In genomic region chr2:11427596-11427995, GRCm38 (mm10) we compare ENCODE assay signal across 23 mouse cellular contexts.
DNase-seq lines count a peak whose midpoint lies in the region; ATAC-seq and TF ChIP-seq lines count a peak whose summit lies in the region.
"Had no signal": no experiment of that assay in that cellular context is flagged by ENCODE, and none has a peak within 500 bp of the region (broad histone marks: within the 10 kb centered on the region; RNA-seq: fewer than 3 reads in every experiment).

No protein-coding gene starts in this region.

- TF ChIP-seq POLR2A in small intestine, adult 2 months (IDR thresholded peaks at IDR 0.05; ENCODE audit: low read depth, low read length) = no peak
- TF ChIP-seq POLR2A in lung, adult 2 months (IDR thresholded peaks at IDR 0.05; ENCODE audit: borderline replicate concordance, extremely low read depth, low read depth, low read length) = no peak

- H3K4me3 ChIP-seq in heart, embryonic 12.5 days = no peak overlapping the region
- no peak overlapping the region for H3K4me3 ChIP-seq in small intestine, adult 2 months (ENCODE audit: low read depth, low read length)
- H3K4me3 ChIP-seq in lung, adult 2 months (replicated peaks; ENCODE audit: extremely low read depth, low read depth, low read length) = no peak overlapping the region

- peaks cover 29% of the 10 kb centered on the region for H3K4me1 ChIP-seq in heart, embryonic 12.5 days (replicated peaks)
- peaks cover 11% of the 10 kb centered on the region for H3K4me1 ChIP-seq in small intestine, adult 2 months (ENCODE audit: control insufficient read depth, insufficient read depth, insufficient read length, low read length)
- peaks cover 7% of the 10 kb centered on the region for H3K4me1 ChIP-seq in lung, adult 2 months (ENCODE audit: control insufficient read depth, insufficient read depth, low read length)

- ATAC-seq in heart, embryonic 12.5 days (ENCODE audit: insufficient number of reproducible peaks, low FRiP score) = no peak
- ATAC-seq: activated CD4-positive, CD25-positive, alpha-beta regulatory T cell, adult 4 months; CD4-positive, CD25-positive, alpha-beta regulatory T cell, adult 4 months; Patski had no signal

- no peaks in the 10 kb centered on the region for H3K36me3 ChIP-seq in heart, embryonic 12.5 days
- no peaks in the 10 kb centered on the region for H3K36me3 ChIP-seq in small intestine, adult 2 months (ENCODE audit: control insufficient read depth, insufficient read depth, low read length)
- H3K36me3 ChIP-seq: G1E had no signal

- no peak overlapping the region for H3K4me2 ChIP-seq in heart, embryonic 12.5 days

- H3K9ac ChIP-seq in heart, embryonic 12.5 days = no peak overlapping the region

- H3K27ac ChIP-seq in heart, embryonic 12.5 days (ENCODE audit: poor library complexity, severe bottlenecking) = no peak overlapping the region
- peak overlapping the region; percentile 81 for H3K27ac ChIP-seq in small intestine, adult 2 months (ENCODE audit: insufficient read depth, low read depth, low read length)

- no peak for TF ChIP-seq CTCF in small intestine, adult 2 months (IDR thresholded peaks at IDR 0.05; ENCODE audit: extremely low read depth, insufficient read length, insufficient replicate concordance, low read depth, low read length)
- no peak for TF ChIP-seq CTCF in lung, adult 2 months (IDR thresholded peaks at IDR 0.05; ENCODE audit: insufficient read depth, low read length)

- WGBS in heart, embryonic 12.5 days = 79% methylated on average over 6 of the region's 6 CpGs
- 76% methylated on average over 6 of the region's 6 CpGs for WGBS in small intestine, adult 2 months
- 85% methylated on average over 6 of the region's 6 CpGs for WGBS in lung, adult 2 months

- H3K9me3 ChIP-seq in heart, embryonic 12.5 days (replicated peaks) = no peaks in the 10 kb centered on the region
- H3K9me3 ChIP-seq: G1E had no signal

- H3K27me3 ChIP-seq in heart, embryonic 12.5 days (replicated peaks) = no peaks in the 10 kb centered on the region
- no peaks in the 10 kb centered on the region for H3K27me3 ChIP-seq in small intestine, adult 2 months (ENCODE audit: control insufficient read depth, insufficient read depth, low read length)
- H3K27me3 ChIP-seq: CH12.LX, Patski had no signal

- DNase-seq in heart, adult 11 months = peak; percentile 56
- DNase-seq in testis, postnatal 14 days (ENCODE audit: low spot score) = peak; percentile 54
- no peak for DNase-seq in testis, postnatal 10 days (ENCODE audit: low spot score)
- peak; percentile 5 for DNase-seq in brain, adult 2 months (ENCODE audit: low read depth, low spot score)
- DNase-seq in lung, adult 2 months = no peak
- DNase-seq in adrenal gland, adult 8-10 months = no peak
- DNase-seq: adrenal gland, adult 2 months; adrenal gland, postnatal 10 days; adrenal gland, postnatal 14 days; adrenal gland, postnatal 25 days; adrenal gland, postnatal 36 days; B cell, adult 2 months; cerebellum, adult 11 months; cerebellum, adult 11-12 months; cerebellum, adult 18-20 months; cerebellum, adult 2 months had no signal

Comparison
In these comparisons a context has a peak if more than half of its experiments do, and no peak if none do; other contexts are left out.
1. DNase-seq: peak in heart, adult 11 months (single experiment), testis, postnatal 14 days (single experiment) and brain, adult 2 months (single experiment); none in testis, postnatal 10 days (single experiment), lung, adult 2 months (single experiment) and adrenal gland, adult 8-10 months (single experiment).